ENCODE assay signal across 9 mouse cellular contexts in the genomic region with DNA sequence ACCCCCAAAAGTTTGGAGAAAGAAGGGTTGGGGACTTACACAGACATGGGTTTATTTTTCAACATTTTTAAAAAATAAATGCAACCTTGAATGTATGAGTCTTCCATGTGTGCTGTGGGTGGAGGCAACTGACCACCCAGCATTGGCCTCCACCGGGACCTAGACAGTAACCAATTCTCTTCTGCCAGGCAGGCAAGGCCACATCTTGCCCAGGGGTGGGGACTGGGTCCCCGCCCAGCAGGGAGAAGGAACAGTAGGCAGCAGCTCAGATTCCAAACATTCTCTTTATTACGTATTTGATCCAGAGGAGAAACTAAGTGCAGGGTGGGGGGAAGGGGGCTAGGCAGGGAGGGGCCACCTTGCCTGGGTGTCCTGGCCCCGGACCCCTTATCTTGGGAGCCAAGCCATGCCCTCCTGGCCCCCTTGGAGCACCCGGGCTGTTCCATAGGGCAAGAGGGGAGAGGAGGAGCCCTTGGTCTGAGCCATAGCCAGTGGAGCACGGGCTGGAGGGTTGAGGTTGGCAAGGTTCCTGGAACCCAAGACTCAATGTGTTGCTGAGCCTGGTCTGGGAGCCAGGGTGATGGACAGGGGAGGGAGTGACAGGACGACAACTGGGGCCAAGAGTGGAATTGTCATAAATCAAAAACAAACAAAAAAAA. TPM values are rescaled to one million over a fixed set of nuclear protein-coding genes. Genes with fewer than 3 reads are reported as not detected.
DNase-seq lines count a peak whose midpoint lies in the region; ATAC-seq and TF ChIP-seq lines count a peak whose summit lies in the region.
"Had no signal": no experiment of that assay in that cellular context is flagged by ENCODE, and none has a peak within 500 bp of the region (broad histone marks: within the 10 kb centered on the region; RNA-seq: fewer than 3 reads in every experiment).

No protein-coding gene starts in this region.

- H3K4me2 ChIP-seq in hindbrain, postnatal 0 days (ENCODE audit: low read depth, low read length), result no peak overlapping the region

- peak overlapping the region; percentile 9; the same call in 1 of the 2 replicates for H3K27ac ChIP-seq in heart, embryonic 10.5 days
- H3K27ac ChIP-seq in ES-E14 (ENCODE audit: insufficient read depth, low read depth, low read length, poor library complexity, severe bottlenecking), result peak overlapping the region; percentile 27; the same call in 1 of the 2 replicates
- peak overlapping the region; percentile 81 for H3K27ac ChIP-seq in hindbrain, postnatal 0 days
- H3K27ac ChIP-seq in thymus, adult 2 months (ENCODE audit: control insufficient read depth, insufficient read depth, low read length), result no peak overlapping the region

- peaks cover 95% of the 10 kb centered on the region for H3K36me3 ChIP-seq in heart, embryonic 10.5 days
- H3K36me3 ChIP-seq in ES-E14 (ENCODE audit: control insufficient read depth, insufficient read depth, low read length, poor library complexity, severe bottlenecking), result peaks cover 74% of the 10 kb centered on the region
- peaks cover 32% of the 10 kb centered on the region for H3K36me3 ChIP-seq in hindbrain, postnatal 0 days (ENCODE audit: insufficient read depth, low read length)
- peaks cover 18% of the 10 kb centered on the region for H3K36me3 ChIP-seq in thymus, adult 2 months (ENCODE audit: control insufficient read depth, insufficient read depth, low read length)

- TF ChIP-seq POLR2A in thymus, adult 2 months (IDR thresholded peaks at IDR 0.05; ENCODE audit: control insufficient read depth, extremely low read depth, insufficient read depth, low read length, poor library complexity), result no peak

- WGBS in heart, embryonic 10.5 days, result 43% methylated on average over 7 of the region's 7 CpGs
- 33% methylated on average over 7 of the region's 7 CpGs for WGBS in hindbrain, postnatal 0 days
- WGBS in thymus, adult 2 months, result 82% methylated on average over 7 of the region's 7 CpGs

- no peak overlapping the region for H3K9ac ChIP-seq in ES-E14 (ENCODE audit: insufficient read depth, low read depth, low read length, poor library complexity, severe bottlenecking)
- H3K9ac ChIP-seq in hindbrain, postnatal 0 days (replicated peaks; ENCODE audit: low read length), result no peak overlapping the region

- H3K4me1 ChIP-seq in heart, embryonic 10.5 days, result peaks cover 47% of the 10 kb centered on the region
- peaks cover 0 to 49% of the 10 kb centered on the region in 2 experiments; a peak in 2 of 4 replicates for H3K4me1 ChIP-seq in ES-E14 (ENCODE audit: control insufficient read depth in 2 of 2, insufficient read depth in 2 of 2, low read length in 2 of 2, poor library complexity in 1 of 2)
- H3K4me1 ChIP-seq in hindbrain, postnatal 0 days (ENCODE audit: insufficient read depth, low read length), result peaks cover 22% of the 10 kb centered on the region; the same call in 1 of the 2 replicates
- H3K4me1 ChIP-seq in thymus, adult 2 months (replicated peaks; ENCODE audit: control insufficient read depth, insufficient read depth, low read length), result peaks cover 7% of the 10 kb centered on the region

- no peak for DNase-seq in heart, embryonic 10.5 days (ENCODE audit: low spot score)
- DNase-seq in heart, postnatal 25 days (ENCODE audit: low spot score), result no peak
- DNase-seq in ES-E14 (ENCODE audit: low read depth, low spot score) (no peak), liver (no peak)
- DNase-seq in cerebellum, postnatal 14 days, result peak; percentile 82 to 85
- peak; percentile 64 for DNase-seq in hindbrain, postnatal 0 days (ENCODE audit: low spot score)
- no peak for DNase-seq in B cell, adult 2 months
- DNase-seq in thymus, adult 2 months, result no peak

- peak overlapping the region; percentile 8; the same call in 1 of the 2 replicates for H3K4me3 ChIP-seq in heart, embryonic 10.5 days
- no peak overlapping the region for H3K4me3 ChIP-seq in ES-E14 (ENCODE audit: insufficient read depth in 1 of 2, low read depth in 1 of 2, low read length in 2 of 2, poor library complexity in 1 of 2, severe bottlenecking in 1 of 2)
- H3K4me3 ChIP-seq in hindbrain, postnatal 0 days (ENCODE audit: low read length), result no peak overlapping the region
- H3K4me3 ChIP-seq in thymus, adult 2 months (ENCODE audit: control insufficient read depth, insufficient read depth, low read length), result no peak overlapping the region

- no peaks in the 10 kb centered on the region for H3K27me3 ChIP-seq in heart, embryonic 10.5 days (ENCODE audit: insufficient read depth, poor library complexity, severe bottlenecking)
- H3K27me3 ChIP-seq in hindbrain, postnatal 0 days (ENCODE audit: insufficient read depth, low read length), result no peaks in the 10 kb centered on the region
- H3K27me3 ChIP-seq in thymus, adult 2 months (ENCODE audit: control insufficient read depth, insufficient read depth, low read length), result no peaks in the 10 kb centered on the region

- H3K9me3 ChIP-seq in heart, embryonic 10.5 days, result no peaks in the 10 kb centered on the region
- no peaks in the 10 kb centered on the region for H3K9me3 ChIP-seq in ES-E14 (ENCODE audit: control insufficient read depth, insufficient read depth, low read depth, low read length)
- no peaks in the 10 kb centered on the region for H3K9me3 ChIP-seq in hindbrain, postnatal 0 days (ENCODE audit: low read length)

- intact Hi-C loops in heart, postnatal 25 days (cut with DNase I), result no loop called here

- no peak for ATAC-seq in hindbrain, postnatal 0 days

- in situ Hi-C loops in ES-E14 (cut with MboI; ENCODE audit: low sequenced_read_pairs in 2 of 2, unreplicated experiment in 2 of 2), result no loop called here

- no peak for TF ChIP-seq CTCF in hindbrain, postnatal 0 days (IDR thresholded peaks at IDR 0.05; ENCODE audit: low read depth)
- TF ChIP-seq CTCF in thymus, adult 2 months (IDR thresholded peaks at IDR 0.05; ENCODE audit: borderline replicate concordance, control insufficient read depth, extremely low read depth, insufficient read depth, low read length, poor library complexity), result no peak

TF ChIP-seq in ES-E14, 5 proteins besides CTCF, POLR2A, EP300 and RAD21:
- TF ChIP-seq CHD2 (IDR thresholded peaks at IDR 0.05; ENCODE audit: low read depth, low read length) (no peak), HCFC1 (IDR thresholded peaks at IDR 0.05; ENCODE audit: borderline replicate concordance, insufficient read depth, low read length) (no peak), MAFK (IDR thresholded peaks at IDR 0.05; ENCODE audit: insufficient read depth, low read depth, low read length) (no peak), ZC3H11A (IDR thresholded peaks at IDR 0.05; ENCODE audit: borderline replicate concordance, low read depth, low read length) (no peak), ZNF384 (IDR thresholded peaks at IDR 0.05; ENCODE audit: low read depth, low read length) (no peak)

RNA-seq across cellular contexts. Expression of a gene that starts 8.1 kb away (rescaled TPM):
- 18.5 and 27.1 TPM in 2 replicates for polyA plus RNA-seq in heart, embryonic 10.5 days (2016; fragmentation: Nextera tagmentation; extraction: Ambion mirVana)
- total RNA-seq in heart, postnatal 25 days (2021), result 1 to 10 TPM; 6.9 to 7.5 TPM
- total RNA-seq in ES-E14 (2012; rRNA removed), result 161 and 192 TPM in 2 replicates
- total RNA-seq in hindbrain, postnatal 0 days (2014; rRNA removed), result 73.2 and 91.7 TPM in 2 replicates
- 14.8 and 16.6 TPM in 2 replicates for polyA plus RNA-seq in hindbrain, postnatal 0 days (2015; fragmentation: Nextera tagmentation; extraction: Ambion mirVana)
- 31.2 and 42.8 TPM in 2 replicates for polyA plus RNA-seq in thymus, adult 2 months (2012; rRNA removed)
- total RNA-seq: monocyte, adult 5-6 weeks had no signal

RNA-seq across cellular contexts. Expression of a gene that starts 34.3 kb away (rescaled TPM):
- 67.6 and 72.8 TPM in 2 replicates for polyA plus RNA-seq in heart, embryonic 10.5 days (2016; fragmentation: Nextera tagmentation; extraction: Ambion mirVana)
- total RNA-seq in heart, postnatal 25 days (2021), result 10 to 100 TPM; 14.4 to 17.7 TPM
- 50.9 and 56.1 TPM in 2 replicates for total RNA-seq in ES-E14 (2012; rRNA removed)
- 56.5 and 59.7 TPM in 2 replicates for total RNA-seq in hindbrain, postnatal 0 days (2014; rRNA removed)
- 42.7 and 42.8 TPM in 2 replicates for polyA plus RNA-seq in hindbrain, postnatal 0 days (2015; fragmentation: Nextera tagmentation; extraction: Ambion mirVana)
- polyA plus RNA-seq in thymus, adult 2 months (2012; rRNA removed), result 55.9 and 71.6 TPM in 2 replicates

RNA-seq across cellular contexts. Expression of a gene that starts 57.8 kb away (rescaled TPM):
- 1,294 and 1,907 TPM in 2 replicates for polyA plus RNA-seq in heart, embryonic 10.5 days (2016; fragmentation: Nextera tagmentation; extraction: Ambion mirVana)
- total RNA-seq in heart, postnatal 25 days (2021), result 100 to 1,000 TPM; 407 to 462 TPM
- total RNA-seq in ES-E14 (2012; rRNA removed), result 882 and 1,211 TPM in 2 replicates
- total RNA-seq in hindbrain, postnatal 0 days (2014; rRNA removed), result 1,715 and 1,845 TPM in 2 replicates
- polyA plus RNA-seq in hindbrain, postnatal 0 days (2015; fragmentation: Nextera tagmentation; extraction: Ambion mirVana), result 2,044 and 2,080 TPM in 2 replicates
- 1,690 and 1,818 TPM in 2 replicates for polyA plus RNA-seq in thymus, adult 2 months (2012; rRNA removed)

Comparison
In these comparisons a context has a peak if more than half of its experiments do, and no peak if none do; other contexts are left out.
1. DNase-seq: peak in cerebellum, postnatal 14 days (2 of 2) and hindbrain, postnatal 0 days (single experiment); none in heart, embryonic 10.5 days (single experiment), heart, postnatal 25 days (single experiment), ES-E14 (single experiment), B cell, adult 2 months (0 of 2), thymus, adult 2 months (single experiment) and liver (single experiment).